Mouse (Mus musculus): ENCODE results near the gene Hsd17b11. TPM values are rescaled to one million over a fixed set of nuclear protein-coding genes. Genes with fewer than 3 reads are reported as not detected.

Hsd17b11 gene
- polyA plus RNA-seq, 1 experiment from 2014 or later: 1.2 TPM

GRCm38 (mm10) chr5:103999738-104000137, 22.0 kb downstream of the Hsd17b11 start:
- Histone ChIP-seq H3K4me2 (replicated peaks) (no peak overlapping the region), H3K36me3 (no peaks in the 10 kb centered on the region), H3K4me1 (replicated peaks) (peaks cover 11% of the 10 kb centered on the region), H3K27me3 (0 out of 2 replicates have a peak, but pooled peaks cover 6% of the 10 kb centered on the region), H3K27ac (no peak overlapping the region), H3K9me3 (no peaks in the 10 kb centered on the region), H3K9ac (replicated peaks) (no peak overlapping the region), H3K4me3 (replicated peaks) (no peak overlapping the region)
- no peak for ATAC-seq
- 5% methylated on average over 5 of the region's 5 CpGs for WGBS

DNA sequence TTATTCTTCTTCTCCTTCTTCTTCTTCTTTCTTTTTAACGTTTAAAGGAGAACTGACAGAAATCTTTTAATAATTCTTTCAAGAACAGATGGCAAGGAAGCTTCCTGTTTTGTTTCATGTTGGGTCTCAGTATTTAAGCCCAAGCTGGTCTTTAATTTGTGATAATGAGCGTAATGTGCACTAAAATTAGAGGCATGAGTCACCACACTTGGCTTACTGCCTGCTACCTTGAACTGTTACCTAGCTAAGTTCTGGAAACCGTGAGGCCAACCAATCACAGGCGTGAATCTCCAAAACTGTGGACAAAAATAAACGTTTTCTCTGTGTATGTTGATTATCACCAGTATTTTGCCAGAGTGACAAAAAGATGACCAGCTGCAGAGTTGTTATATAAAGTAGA, 23.0 kb downstream of the Hsd17b11 start:
- peaks cover 11% of the 10 kb centered on the region for H3K4me1 ChIP-seq (replicated peaks)
- H3K9me3 ChIP-seq: no peaks in the 10 kb centered on the region
- 82% methylated on average over 5 of the region's 5 CpGs for WGBS
- no peak for ATAC-seq
- H3K4me3 ChIP-seq (replicated peaks): no peak overlapping the region
- H3K36me3 ChIP-seq: no peaks in the 10 kb centered on the region
- no peak overlapping the region for H3K4me2 ChIP-seq (replicated peaks)
- H3K27me3 ChIP-seq: 0 out of 2 replicates have a peak, but pooled peaks cover 6% of the 10 kb centered on the region
- no peak overlapping the region for H3K27ac ChIP-seq
- no peak overlapping the region for H3K9ac ChIP-seq (replicated peaks)

GRCm38 (mm10) chr5:103995181-103995580, 26.5 kb downstream of the Hsd17b11 start:
- no peaks in the 10 kb centered on the region for H3K36me3 ChIP-seq
- H3K4me1 ChIP-seq (replicated peaks): no peaks in the 10 kb centered on the region
- no peak overlapping the region for H3K4me3 ChIP-seq (replicated peaks)
- ATAC-seq: no peak
- no peaks in the 10 kb centered on the region for H3K9me3 ChIP-seq
- no peak overlapping the region for H3K9ac ChIP-seq (replicated peaks)
- H3K27ac ChIP-seq: no peak overlapping the region
- H3K27me3 ChIP-seq: 0 out of 2 replicates have a peak, but pooled peaks cover 3% of the 10 kb centered on the region
- WGBS: 74% methylated on average over 3 of the region's 3 CpGs
- no peak overlapping the region for H3K4me2 ChIP-seq (replicated peaks)

DNA sequence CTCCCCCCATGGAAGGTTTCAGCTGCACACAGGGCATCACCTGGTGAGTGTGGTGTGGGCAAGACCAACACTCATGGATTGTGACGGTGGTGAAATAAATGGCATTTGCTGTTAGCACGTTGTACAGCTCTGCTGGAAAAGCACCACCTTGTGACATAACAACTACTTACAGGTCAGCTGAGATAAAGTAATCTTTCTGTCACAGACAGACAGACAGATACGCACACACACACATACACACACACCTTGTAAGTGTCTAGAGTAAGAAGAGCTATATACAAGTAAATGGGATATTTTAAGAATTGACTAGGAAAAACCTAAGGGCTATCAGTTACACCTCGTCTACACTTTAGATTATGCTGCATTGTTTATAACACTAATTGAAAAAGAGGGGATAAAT, 27.1 kb downstream of the Hsd17b11 start:
- Histone ChIP-seq H3K4me1 (replicated peaks) (no peaks in the 10 kb centered on the region), H3K27me3 (0 out of 2 replicates have a peak, but pooled peaks cover 3% of the 10 kb centered on the region), H3K9ac (replicated peaks) (no peak overlapping the region), H3K4me2 (replicated peaks) (no peak overlapping the region), H3K36me3 (no peaks in the 10 kb centered on the region), H3K27ac (no peak overlapping the region), H3K9me3 (no peaks in the 10 kb centered on the region), H3K4me3 (replicated peaks) (no peak overlapping the region)
- no peak for ATAC-seq
- 85% methylated on average over 4 of the region's 4 CpGs for WGBS

DNA sequence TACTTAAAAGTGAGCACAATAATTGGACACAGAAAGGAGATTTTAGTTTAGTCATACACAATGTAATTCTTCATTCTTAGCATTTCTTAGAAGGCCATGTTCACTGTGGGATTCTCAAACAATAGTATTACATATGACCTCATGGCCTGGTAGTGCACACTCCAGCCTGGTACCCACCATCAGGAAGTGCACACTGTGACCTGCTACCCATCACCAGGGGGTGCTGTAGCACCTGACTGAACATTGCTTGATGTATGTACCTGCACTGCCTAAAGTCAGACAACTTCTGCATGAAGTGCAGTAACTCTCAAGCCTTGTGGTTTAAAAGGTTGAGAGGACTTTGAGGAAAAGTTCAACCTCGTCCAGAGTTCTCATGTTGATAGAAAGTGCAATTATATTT, 28.1 kb downstream of the Hsd17b11 start:
- 84% methylated on average over 1 of the region's 1 CpGs for WGBS
- Histone ChIP-seq H3K27me3 (0 out of 2 replicates have a peak, but pooled peaks cover 3% of the 10 kb centered on the region), H3K4me2 (replicated peaks) (no peak overlapping the region), H3K4me3 (replicated peaks) (no peak overlapping the region), H3K4me1 (replicated peaks) (no peaks in the 10 kb centered on the region), H3K9me3 (no peaks in the 10 kb centered on the region), H3K9ac (replicated peaks) (no peak overlapping the region), H3K36me3 (no peaks in the 10 kb centered on the region), H3K27ac (no peak overlapping the region)
- ATAC-seq: no peak

- no peak for ATAC-seq
- WGBS: 90% methylated on average over 9 of the region's 9 CpGs
- no peak overlapping the region for H3K4me2 ChIP-seq (replicated peaks)
- H3K27me3 ChIP-seq: no peaks in the 10 kb centered on the region
- H3K9ac ChIP-seq (replicated peaks): no peak overlapping the region
- H3K27ac ChIP-seq: no peak overlapping the region
- H3K36me3 ChIP-seq: no peaks in the 10 kb centered on the region
- H3K9me3 ChIP-seq: no peaks in the 10 kb centered on the region
- no peak overlapping the region for H3K4me3 ChIP-seq (replicated peaks)
- H3K4me1 ChIP-seq (replicated peaks): no peaks in the 10 kb centered on the region
Observed at GRCm38 (mm10) chr5:103992831-103993230, 28.9 kb downstream of the Hsd17b11 start.

- no peak overlapping the region for H3K4me2 ChIP-seq (replicated peaks)
- ATAC-seq: no peak
- no peaks in the 10 kb centered on the region for H3K4me1 ChIP-seq (replicated peaks)
- no peaks in the 10 kb centered on the region for H3K27me3 ChIP-seq
- WGBS: 90% methylated on average over 9 of the region's 9 CpGs
- no peak overlapping the region for H3K27ac ChIP-seq
- no peaks in the 10 kb centered on the region for H3K36me3 ChIP-seq
- H3K9ac ChIP-seq (replicated peaks): no peak overlapping the region
- H3K4me3 ChIP-seq (replicated peaks): no peak overlapping the region
- no peaks in the 10 kb centered on the region for H3K9me3 ChIP-seq
Observed at GRCm38 (mm10) chr5:103980705-103981560, 40.8 kb downstream of the Hsd17b11 start.

DNA sequence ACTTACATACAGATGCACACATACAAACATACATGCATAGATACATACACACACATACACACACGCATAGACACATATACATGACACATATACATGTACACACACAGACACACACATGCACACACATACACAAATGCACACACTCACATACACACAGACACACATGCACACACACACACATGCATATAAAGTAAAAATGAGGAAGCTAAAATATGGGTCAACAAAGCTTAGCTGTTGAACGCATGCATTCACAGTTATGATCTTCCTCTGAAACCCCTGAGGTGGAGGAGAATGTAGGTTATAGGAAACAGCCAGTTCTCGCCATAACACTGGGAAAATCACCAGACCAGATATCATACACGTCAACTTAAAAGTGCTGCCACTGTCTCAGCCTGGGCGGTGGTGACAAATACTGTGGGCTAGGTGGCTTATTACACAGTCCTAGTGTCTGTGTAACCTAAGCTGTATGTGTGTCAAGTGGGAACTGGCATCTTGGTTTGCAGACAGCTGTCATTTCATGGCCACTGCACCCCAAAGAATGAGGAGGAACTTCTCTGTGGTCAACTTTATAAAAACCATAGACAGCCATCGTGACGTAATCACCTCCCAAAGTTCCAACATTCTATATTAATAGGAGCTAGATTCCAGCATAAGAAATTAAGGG, 43.7 kb downstream of the Hsd17b11 start:
- Histone ChIP-seq H3K27ac (no peak overlapping the region), H3K27me3 (no peaks in the 10 kb centered on the region), H3K36me3 (no peaks in the 10 kb centered on the region), H3K9me3 (no peaks in the 10 kb centered on the region), H3K9ac (replicated peaks) (no peak overlapping the region), H3K4me2 (replicated peaks) (no peak overlapping the region), H3K4me1 (replicated peaks) (no peaks in the 10 kb centered on the region), H3K4me3 (replicated peaks) (no peak overlapping the region)
- WGBS: 87% methylated on average over 7 of the region's 7 CpGs
- no peak for ATAC-seq

- no peak for ATAC-seq
- 90% methylated on average over 4 of the region's 4 CpGs for WGBS
- no peaks in the 10 kb centered on the region for H3K36me3 ChIP-seq
- H3K9ac ChIP-seq (replicated peaks): no peak within 1 kb of the TSS
- H3K4me1 ChIP-seq (replicated peaks): no peaks in the 10 kb centered on the region
- no peak within 1 kb of the TSS for H3K27ac ChIP-seq
- H3K27me3 ChIP-seq: no peaks in the 10 kb centered on the region
- no peak within 1 kb of the TSS for H3K4me2 ChIP-seq (replicated peaks)
- H3K4me3 ChIP-seq (replicated peaks): no peak within 1 kb of the TSS
- H3K9me3 ChIP-seq: no peaks in the 10 kb centered on the region
Observed at GRCm38 (mm10) chr5:103977297-103977696, 44.4 kb downstream of the Hsd17b11 start, which contains the start of gene Hsd17b13. Hsd17b13 (minus strand) TSS chr5:103977410.

GRCm38 (mm10) chr5:103975736-103976135, 46.0 kb downstream of the Hsd17b11 start:
- no peak overlapping the region for H3K4me2 ChIP-seq (replicated peaks)
- H3K36me3 ChIP-seq: no peaks in the 10 kb centered on the region
- no peak overlapping the region for H3K9ac ChIP-seq (replicated peaks)
- no peaks in the 10 kb centered on the region for H3K4me1 ChIP-seq (replicated peaks)
- no peak overlapping the region for H3K4me3 ChIP-seq (replicated peaks)
- no peak overlapping the region for H3K27ac ChIP-seq
- 87% methylated on average over 7 of the region's 7 CpGs for WGBS
- H3K9me3 ChIP-seq: no peaks in the 10 kb centered on the region
- ATAC-seq: no peak
- H3K27me3 ChIP-seq: no peaks in the 10 kb centered on the region

DNA sequence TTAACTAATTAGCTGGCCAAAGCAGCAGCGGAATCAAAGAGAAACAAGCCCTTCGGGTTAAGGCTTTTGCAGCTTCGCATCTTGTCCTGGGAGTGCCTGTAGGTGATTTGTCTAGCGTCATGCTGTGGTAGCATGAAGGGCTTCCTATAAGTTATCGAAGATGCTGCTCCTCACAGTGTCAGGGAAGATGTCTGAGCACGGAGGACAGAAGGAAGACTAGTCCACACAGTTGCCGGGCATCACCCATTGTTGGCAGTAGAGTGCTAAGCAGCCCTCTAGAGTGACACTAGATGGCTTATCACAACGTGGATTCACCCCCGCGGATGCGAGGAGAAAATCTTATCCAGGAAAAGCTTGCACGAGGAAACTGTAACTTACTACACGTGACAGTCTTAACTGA, 48.9 kb downstream of the Hsd17b11 start:
- 79% methylated on average over 13 of the region's 13 CpGs for WGBS
- Histone ChIP-seq H3K36me3 (no peaks in the 10 kb centered on the region), H3K9me3 (no peaks in the 10 kb centered on the region), H3K27ac (no peak overlapping the region), H3K9ac (replicated peaks) (no peak overlapping the region), H3K4me3 (replicated peaks) (no peak overlapping the region), H3K27me3 (no peaks in the 10 kb centered on the region), H3K4me1 (replicated peaks) (no peaks in the 10 kb centered on the region), H3K4me2 (replicated peaks) (no peak overlapping the region)
- ATAC-seq: no peak

GRCm38 (mm10) chr5:103972379-103972778, 49.3 kb downstream of the Hsd17b11 start:
- whole genome bisulfite sequencing: 77% methylated on average over 19 of the region's 19 CpGs
- no peaks in the 10 kb centered on the region for H3K36me3 ChIP-seq

More at GRCm38 (mm10) chr5:103972379-103972778, 49.3 kb downstream of the Hsd17b11 start:
- ATAC-seq: no peak
- Histone ChIP-seq H3K27me3 (no peaks in the 10 kb centered on the region), H3K27ac (no peak overlapping the region), H3K4me1 (replicated peaks) (no peaks in the 10 kb centered on the region), H3K4me2 (replicated peaks) (no peak overlapping the region), H3K9me3 (no peaks in the 10 kb centered on the region), H3K9ac (replicated peaks) (no peak overlapping the region), H3K4me3 (replicated peaks) (no peak overlapping the region)

Data from midbrain, embryonic 13.5 days (tissue).